Mouse (Mus musculus) cerebellum, postnatal 4 days (tissue): ENCODE measurements around the gene AF067063.
A peak's percentile ranks its signal among the peaks of the same experiment; 100 is the strongest.
"Not testable (repeated sequence)": the region's sequence is repeated elsewhere in the genome, so short reads cannot be mapped to it uniquely, and the experiment has no call there.

Experiments used
- DNase-seq, 2 experiments: peaks; one replicate each; pipeline ENCODE4 v3.0.0; 2022; ENCODE audit warnings: low spot score in 2 of 2, mixed read lengths in 1 of 2

The AF067063 gene

DNA sequence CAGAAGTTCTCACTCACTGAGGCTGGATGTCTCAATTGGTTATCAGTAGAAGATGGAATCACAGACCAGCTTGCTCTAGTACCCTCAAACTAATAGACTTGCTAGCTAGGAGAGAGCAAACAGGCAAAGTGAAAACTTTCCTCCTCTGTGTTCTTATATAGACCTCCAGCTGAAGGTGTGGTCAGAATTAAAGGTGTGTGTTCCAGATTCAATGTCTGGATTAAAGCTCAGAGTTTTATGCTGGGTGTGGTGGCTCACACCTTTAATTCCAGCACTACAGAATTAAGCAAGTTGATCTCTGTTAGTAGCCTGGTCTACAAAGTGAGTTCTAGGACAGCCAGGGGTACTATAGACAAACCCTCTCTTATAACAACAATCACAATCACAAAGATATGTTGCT, at the start of gene AF067063:
AF067063 (minus strand) TSS at position 101 of the 400 bp plus-strand sequence.
- DNase-seq = not testable (repeated sequence)

DNA sequence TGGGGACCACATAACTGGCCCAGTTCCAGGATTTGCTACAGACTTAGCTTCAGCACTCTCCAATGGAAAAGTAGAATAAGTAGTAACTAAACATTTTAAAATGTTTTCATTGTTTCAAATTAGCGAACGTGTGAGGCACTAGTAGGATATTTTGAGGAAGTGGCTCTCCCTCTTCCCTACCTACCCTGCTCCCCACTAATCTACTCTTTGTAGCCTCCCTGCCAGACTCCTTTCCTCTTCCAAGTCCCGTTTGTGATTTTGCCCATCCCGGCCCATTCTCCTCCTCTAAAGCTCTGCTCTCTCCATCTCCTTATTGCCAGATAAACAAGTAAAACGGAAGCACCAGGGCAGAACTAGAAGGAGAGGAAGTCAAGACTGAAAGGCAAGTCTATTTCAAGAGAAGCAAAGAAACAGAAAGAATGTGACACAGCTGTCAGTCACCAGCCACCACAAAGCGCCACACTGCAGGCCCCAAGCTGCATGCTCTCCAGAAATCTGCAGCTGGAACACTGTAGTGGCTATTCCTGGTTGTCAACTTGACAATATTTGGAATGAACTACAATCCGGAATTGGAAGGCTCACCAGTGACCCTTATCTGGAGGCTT, 34.5 kb upstream of the AF067063 start:
- not testable (repeated sequence) for DNase-seq

DNA sequence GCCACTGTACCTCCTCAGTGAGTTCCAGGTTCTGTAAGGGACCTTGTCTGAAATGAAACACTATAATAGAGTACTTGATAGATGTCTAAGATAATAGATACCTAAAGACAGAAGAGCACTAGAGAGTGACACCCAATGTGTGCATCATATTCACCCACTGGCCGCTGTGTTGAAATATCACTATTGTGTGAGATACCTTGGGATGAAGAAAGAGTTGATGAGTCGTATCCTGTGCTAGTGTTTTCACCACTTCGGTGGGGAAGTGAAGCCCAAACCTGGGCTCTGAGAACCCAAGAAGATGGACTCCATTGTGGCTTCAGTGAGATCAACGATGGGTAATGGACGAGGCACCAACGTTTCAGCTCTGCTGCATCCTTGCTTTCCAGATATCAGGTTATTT, 32.4 kb upstream of the AF067063 start:
- DNase-seq = not testable (repeated sequence)

DNA sequence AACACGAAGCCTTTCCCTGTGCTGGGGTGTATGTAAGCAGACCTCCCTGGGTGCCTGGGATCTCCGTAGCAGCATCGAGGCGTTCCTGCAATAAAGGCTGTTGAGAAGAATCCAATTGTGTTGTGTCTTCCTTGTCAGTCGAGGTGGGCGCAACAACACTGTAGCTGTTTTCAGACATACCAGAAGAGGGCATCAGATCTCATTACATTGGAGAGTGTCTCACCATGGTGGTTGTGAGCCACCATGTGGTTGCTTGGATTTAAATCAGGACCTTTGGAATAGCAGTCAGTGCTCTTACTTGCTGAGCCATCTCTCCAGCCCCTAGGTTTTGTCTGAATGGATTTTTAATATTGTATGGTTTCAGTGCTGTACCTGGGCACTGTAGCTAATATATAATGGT, 10.0 kb upstream of the AF067063 start:
- not testable (repeated sequence) for DNase-seq

DNA sequence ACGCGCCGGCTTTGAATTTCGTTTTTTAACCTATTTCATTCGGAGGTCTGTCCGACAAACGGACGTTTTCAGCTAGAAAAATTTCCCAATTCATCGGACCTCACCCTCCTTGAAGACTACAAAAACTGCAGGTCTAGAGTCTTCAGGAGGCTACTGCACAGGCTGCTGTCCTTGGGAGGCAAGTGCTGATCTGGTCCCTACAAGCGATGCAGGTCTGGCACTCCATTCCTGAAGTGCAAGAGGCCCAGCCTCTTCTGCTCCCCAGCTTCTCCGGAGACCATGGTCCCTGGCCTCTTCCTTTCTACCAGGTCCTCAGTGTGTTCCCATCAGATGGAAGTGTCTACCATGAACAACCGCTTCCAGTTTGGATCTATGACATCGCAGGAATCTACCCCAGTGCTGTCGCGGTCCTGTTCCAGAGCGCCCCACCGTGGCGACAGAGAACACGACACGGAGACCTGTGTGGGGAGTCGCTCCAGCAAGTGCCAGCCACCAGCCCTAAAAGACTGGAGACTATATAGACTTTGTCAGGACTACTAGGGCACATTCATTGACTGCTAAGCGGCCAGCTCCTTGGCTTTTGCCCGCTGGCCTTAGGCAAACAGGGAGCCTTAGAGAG, 7.8 kb upstream of the AF067063 start:
- DNase-seq = peak in 1 of 2 experiments; percentile 61

DNA sequence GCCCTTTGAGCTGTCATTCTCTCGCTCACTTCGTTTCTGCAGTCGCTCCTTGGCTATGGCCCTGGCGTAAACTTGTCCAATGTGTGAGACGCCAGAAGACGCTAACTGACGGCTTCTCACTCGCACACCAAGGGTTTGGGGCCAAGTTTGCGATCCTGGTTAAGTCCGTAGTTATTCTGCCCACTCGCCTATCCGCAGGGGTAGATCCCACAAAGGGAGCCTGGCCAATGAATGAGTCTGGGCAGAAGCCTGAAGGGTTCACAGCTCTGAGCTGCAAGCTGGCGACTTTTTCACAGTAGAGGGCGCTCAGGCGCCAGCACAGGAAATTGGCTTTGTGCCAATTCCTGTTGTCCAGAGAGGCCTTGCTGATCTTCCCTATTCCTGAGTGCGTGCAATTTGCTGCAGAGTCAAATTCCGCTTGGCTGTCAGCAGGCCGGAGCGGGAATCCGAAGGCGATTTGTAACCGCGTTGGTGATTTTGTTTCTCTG, 6.4 kb upstream of the AF067063 start:
- DNase-seq = peak in 1 of 2 experiments; percentile 10

DNA sequence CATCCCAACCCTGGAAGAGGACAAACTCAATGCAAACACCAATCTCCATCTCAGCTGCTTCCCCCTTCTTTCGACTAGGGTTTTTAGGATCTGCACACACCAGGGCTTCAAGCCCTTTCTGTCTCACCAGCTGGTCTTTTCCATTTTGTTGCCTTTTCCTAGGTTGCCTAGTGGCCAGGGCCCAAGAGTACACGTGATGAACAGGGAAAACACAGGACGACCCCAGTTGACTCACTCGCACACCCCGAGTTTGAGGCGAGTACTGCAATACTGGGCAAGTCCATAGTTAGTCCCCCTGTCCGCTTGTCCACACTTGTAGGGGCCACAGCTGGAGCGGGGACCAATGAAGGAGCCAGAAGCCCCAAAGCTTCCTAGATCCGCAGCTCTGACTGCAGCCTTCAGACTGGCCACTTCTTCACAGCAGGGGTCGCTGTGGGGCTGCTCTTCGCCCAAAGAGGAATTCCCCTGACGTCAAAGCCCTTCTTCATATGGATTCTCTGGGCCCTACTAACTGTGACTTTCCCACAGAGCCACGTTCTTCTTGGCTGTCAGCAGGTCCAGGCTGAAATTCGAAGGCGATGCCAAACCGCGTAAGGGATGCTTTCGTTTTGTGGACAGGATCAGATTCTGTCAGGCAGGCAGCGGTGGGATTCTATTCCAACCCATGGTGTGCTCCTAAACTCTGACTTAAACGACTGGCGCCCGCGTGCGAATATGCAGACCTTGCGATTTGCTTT, 5.5 kb upstream of the AF067063 start, which contains the start of gene D13Ertd608e:
D13Ertd608e (plus strand) TSS at position 687 of the 737 bp plus-strand sequence.
- peak in 1 of 2 experiments; percentile 30 for DNase-seq

DNA sequence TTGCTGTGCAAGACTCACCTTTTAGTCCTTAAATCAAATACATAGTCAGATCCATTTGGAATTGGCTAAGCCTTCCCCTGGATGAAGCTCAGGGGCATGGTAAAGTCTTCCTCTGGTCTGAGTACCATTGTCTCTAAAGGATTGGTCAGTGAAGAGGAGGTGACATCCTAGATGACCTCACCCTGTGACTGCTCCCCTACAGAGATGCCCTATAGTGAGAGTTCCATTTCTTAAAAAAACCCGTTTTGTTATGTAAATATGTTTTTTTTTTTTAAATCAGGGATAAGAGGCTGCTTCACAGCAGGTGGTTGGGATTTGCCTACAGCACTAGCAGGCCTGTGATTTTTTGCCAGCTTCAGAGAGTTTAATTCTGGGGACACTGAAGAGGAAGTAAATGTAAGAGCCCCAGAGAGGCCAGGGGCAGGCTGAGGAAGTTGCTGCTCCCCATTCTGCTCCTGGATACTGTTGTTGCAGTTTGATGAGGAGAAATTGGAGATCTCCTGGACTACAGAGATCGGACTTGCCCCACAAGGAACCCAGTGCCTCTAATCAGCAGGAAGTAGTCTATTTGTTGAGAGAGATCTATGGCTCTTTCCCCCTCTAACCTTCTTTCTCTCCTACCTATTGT, 12.3 kb downstream of the AF067063 start:
- no peak for DNase-seq

DNA sequence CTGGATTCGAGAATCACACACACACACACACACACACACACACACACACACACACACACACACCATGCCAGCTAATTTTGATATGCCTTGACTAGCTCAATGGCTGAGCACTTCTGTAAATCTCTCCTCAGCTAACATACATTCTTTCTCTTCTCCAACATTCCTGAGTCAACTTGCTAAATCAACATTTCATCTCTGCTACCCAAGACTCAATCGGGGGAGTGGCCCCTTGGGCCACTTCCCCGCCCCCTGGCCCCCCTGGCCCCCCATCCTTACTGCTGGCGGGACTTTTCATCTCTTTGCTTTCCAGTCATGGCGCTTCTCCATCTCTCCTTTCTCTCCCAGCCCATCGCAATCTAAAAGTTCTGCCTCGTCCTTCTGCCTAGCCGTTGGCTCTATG, 13.2 kb downstream of the AF067063 start:
- DNase-seq = no peak

DNA sequence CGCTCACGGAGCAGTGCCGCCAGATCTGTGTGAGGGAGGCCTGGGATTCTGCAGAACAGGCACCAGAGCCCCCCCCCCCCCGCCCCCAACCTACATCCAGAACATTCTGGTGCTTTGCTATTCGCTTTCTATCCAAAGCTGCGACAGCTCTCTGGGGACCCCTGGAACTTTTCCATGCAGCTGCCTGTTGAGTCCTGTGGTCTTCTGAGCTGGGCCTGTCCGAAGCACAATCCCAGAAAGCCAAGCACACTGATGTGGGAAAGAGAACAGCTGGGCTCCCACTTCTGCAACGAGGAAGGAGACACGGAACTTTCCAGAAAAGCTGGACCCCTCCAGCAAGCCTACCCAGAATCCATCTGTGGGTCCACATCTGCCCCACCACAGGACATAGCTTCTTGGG, 20.0 kb downstream of the AF067063 start:
- DNase-seq = no peak

DNA sequence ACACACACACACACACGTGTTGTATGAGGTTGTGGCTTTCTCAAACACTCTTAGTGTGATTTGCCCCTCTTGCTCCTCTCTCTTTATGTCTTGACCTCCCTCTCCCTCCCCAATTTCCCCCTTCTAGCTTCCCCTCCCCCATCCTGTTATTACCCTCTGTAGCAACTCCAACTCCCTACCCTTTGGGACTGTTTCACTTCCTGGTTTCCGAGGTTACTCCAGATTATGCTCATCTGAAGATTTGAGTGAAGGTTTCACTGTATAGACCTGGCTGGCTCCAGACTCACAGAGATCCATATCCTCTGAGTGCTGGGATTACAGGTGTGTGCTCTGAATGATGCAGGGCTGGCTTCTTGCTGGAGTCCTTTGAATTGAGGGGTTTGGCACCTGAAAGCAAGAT, 21.1 kb downstream of the AF067063 start:
- DNase-seq = no peak

DNA sequence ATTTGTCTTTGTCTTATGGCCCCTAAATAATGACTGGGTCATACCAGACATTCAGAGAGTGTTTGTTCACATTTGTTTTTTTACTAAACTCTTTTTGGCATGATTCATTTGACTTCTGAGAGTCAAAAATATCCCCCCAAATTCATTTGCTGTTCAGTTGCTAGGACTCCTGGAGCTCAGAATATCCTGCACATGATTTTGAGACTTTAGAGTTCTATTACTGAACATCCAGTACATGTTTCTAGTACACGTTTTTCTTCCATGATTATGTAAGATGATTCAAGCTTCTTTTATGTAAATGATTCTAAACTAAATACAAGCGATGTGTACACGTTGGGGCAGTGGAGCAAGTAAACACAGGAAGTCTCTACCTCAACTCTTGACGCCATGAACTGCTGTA, 32.4 kb downstream of the AF067063 start:
- DNase-seq = no peak

DNA sequence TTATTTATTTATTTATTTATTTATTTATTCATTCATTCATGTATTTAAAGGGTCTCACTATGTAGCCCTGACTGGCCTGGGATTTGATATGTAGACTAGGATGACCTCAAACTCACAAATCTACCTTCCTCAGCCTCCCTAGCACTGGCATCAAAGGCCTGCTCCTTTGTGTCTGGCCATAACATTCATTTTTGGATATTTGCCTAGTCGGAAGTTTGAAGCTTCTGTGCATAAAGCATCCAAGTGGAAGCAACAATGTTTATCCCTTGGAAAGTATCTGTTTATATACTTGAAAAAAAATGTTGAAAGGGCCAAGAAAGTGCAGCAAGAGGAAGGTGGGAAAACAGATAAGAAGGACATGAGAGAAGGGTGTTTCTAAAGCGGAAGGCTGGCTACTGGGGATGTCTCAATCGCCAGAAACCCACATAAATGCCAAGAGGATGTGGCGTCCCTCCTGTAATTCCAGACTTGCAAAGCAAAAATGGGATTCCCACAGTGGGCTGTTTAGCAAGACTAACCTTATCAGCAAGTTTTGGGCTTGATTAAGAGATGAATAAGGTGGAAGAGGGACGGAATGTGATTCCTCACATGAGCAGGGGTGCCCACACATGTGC, 37.1 kb downstream of the AF067063 start:
- no peak for DNase-seq

DNA sequence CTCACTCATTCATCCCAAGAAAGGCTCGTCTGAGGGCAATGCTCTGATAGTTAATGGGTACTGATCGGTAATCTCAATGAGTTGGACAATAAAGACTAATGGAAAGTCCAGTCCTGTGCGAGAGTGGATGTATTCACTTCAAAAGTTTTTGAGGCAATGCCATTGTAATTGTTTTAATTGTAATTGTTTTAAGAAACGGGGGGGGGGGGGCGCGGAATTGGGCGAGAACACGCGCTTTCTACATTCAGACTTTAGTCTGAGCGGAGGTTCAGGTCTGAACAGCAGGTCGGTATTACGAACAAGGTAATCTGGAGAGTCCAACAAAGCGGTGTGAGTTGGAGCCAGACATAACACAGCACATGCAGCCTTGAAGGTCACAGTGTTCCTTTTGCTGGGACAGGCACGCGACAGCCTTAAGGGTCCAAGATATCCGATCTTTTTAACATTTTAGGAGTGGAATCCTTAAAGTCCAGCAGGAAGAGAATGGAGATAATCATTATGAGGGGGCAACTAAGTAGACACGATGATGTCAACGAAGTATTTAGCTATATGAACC, 38.4 kb downstream of the AF067063 start:
- DNase-seq = no peak

DNA sequence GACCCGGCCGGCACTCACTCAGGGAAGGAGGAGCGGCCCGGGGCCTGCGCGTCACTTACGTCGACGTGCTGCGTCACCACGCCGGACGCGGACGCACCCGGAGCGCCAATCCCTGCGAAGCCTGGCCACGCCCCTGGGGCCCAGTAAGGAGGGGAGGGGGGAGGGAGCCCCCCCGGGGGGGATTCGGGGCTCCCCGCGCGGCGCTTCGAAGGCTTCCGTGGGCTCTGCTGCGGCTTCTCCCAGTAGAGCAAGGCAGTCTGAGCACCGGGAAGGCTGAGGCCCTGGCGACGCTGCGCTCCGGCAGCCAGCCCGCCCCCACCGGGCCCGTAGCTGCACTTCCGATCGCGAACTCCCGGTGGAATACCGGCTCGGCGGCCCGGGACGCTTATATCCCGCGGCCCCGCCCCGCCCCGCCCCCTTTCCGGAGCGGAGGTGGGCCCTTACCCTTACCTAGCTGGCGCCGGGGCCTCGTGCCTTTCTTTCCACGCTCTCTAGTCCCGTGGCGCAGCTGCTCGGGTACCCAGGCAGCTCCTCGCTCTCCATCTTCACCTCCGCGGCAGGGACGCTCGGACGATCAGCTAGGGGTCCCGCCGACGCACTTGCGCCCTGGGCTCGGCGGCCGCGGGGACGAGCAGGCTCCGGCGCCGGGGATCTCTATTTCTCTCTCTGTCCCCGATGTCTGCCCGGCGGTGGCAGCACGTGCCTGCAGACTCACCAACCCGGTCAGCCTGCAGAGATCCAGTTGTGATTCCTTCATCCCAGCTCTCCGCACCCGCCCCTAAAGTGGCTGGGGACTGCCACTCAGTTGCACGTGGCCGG, 39.0 kb downstream of the AF067063 start, which contains the start of gene Zfp131:
Zfp131 (minus strand) TSS at position 129 of the 819 bp plus-strand sequence.
- DNase-seq = peak; percentile 79 to 92

DNA sequence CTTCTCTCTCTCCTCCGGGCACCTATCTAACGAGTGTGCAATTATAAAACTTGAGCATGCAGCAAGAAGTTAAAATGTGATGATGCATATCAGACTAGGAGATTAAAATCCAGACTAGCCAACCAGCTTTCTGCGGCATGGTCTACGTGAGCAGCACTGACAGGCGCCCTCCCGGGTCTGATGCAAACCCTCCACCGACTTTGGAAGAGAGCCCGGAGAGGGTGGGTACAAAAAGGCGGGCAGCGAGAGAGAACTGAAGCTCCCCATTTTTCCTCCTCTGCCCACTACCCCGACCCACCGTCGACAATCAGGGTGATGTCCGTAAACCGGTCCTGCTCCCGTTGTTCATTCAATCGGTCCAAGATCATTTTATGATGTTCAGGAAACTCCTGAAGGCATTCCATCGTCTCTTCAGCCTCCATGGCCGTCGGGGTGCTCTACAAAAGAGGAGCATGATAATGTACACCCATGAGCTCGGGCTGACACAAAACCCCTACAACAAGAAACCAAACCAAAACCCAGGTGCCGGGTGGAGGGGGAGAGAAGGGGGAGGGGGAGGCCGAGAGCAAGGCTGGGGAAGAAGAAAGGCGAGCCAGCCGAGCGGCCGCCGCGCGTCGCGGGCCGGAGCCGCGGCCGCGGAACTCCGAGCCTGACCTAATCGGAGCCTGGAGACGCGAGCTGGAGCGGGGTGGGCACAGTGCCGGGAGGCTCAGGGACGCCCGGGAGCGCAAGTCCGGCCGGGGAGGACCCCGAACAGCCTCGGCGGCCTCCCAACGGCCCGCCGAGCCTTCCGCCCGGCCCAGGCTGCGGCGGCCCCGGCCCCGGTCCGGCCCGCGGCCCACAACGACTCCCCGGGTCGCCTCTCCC, 39.9 kb downstream of the AF067063 start:
- peak; percentile 27 to 69 for DNase-seq

DNA sequence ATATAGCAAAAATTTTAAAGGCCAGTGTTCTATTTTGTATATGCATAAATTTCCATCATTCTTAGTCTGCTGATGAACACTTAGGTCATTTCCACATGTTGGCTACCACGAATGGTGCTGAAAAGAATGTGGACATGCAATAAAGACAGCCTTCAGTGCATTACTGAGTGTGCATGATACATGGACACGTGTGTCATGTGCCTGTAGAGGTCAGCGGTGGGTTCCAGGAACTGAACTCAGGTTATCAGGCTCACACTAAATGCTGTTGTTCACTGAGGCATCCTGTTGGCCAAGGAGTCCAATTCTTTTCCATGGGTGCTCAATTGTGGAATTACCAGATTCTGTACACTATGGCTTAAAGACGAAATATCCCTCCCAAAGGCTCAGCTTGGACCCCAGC, 46.4 kb downstream of the AF067063 start:
- no peak for DNase-seq
